Mouse (Mus musculus) embryo, embryonic 11 days (tissue): ENCODE data around the gene Zglp1.

Experiments
- DNase-seq: peaks from one replicate; pipeline ENCODE4 v3.0.0-alpha.2; 2015

The Zglp1 gene

GRCm38 (mm10) chr9:21022726-21023125, 44.2 kb downstream of the Zglp1 start:
- DNase-seq: no peak

- no peak for DNase-seq
Observed at GRCm38 (mm10) chr9:21022288-21022687, 44.6 kb downstream of the Zglp1 start.

GRCm38 (mm10) chr9:21021363-21021762, 45.5 kb downstream of the Zglp1 start:
- no peak for DNase-seq

GRCm38 (mm10) chr9:21018600-21018999, 48.3 kb downstream of the Zglp1 start:
- DNase-seq: no peak

- no peak for DNase-seq
Observed at GRCm38 (mm10) chr9:21017177-21017575, 49.7 kb downstream of the Zglp1 start.

- no peak for DNase-seq
Observed at GRCm38 (mm10) chr9:21016331-21017176, 50.3 kb downstream of the Zglp1 start.

GRCm38 (mm10) chr9:21015571-21016130, 51.2 kb downstream of the Zglp1 start, which contains the start of gene Icam1:
Gene Icam1 (plus strand): TSS chr9:21015985.
- DNase-seq: peak; percentile 34

- no peak for DNase-seq
Observed at GRCm38 (mm10) chr9:21014691-21015570, 52.0 kb downstream of the Zglp1 start.
